Mouse (Mus musculus): ENCODE data around the gene Cdc42se2. TPM values are rescaled to one million over a fixed set of nuclear protein-coding genes. Genes with fewer than 3 reads are reported as not detected.

Cdc42se2 gene
- 85.5 TPM for polyA plus RNA-seq (2014; fragmentation: Illumina TruSeq; extraction: RNeasy Lipid Tissue Mini Kit (QIAGEN cat#74804); ENCODE audit: low read depth, low replicate concordance)

DNA sequence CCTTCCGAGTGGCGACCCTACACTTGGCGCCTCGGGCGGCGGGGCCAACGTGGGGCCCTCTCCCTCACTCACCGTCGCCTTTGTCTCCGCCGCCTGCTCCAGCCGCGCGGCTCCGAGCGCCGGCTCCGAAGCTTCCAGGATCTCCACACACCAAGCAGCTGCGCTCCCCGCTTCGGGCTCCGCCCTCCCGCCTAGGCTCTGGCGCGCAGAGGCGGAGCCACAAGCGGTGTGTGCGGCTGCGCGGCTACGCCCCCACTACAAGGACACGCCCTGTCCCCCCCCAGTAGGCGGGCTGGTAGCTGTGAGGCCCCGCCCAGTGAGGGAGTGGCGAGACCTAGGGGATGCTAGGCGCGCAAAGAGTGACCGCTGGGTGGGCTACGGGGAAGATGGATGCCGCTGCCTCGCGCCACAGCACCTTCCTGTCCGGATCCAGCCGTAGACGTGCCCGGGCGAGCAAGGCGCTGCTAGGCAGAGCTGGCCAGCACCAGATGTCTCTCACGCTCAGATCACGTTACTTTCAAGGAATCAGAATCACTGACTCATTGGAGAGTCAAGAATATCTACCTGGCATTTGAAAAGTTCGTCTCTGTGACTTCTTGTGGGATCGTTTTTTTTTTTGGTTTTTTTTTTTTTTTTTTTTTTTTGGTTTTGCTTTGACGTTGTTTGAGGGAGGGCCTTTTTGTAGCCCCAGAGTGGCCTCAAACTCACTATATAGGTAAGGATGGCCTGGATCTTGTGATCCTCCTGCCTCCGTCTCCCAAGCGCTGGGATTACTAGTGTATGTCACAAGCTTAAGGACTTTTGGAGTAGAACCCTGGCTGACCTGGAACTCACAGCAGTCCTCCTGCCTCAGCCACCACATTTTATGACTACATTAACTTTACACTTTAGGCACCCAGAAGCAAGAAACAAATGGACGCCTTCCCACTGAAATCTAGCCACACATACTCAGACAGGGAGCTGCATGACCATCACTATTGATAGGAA, at the start of gene Cdc42se2:
TSS of gene Cdc42se2 (minus strand) at position 188 of the 987 bp plus-strand sequence.

Other genes with a start within 250 kb of the Cdc42se2 start
- 2.9 TPM for gene Lyrm7, start 73.2 kb upstream of the Cdc42se2 start, polyA plus RNA-seq (2014; fragmentation: Illumina TruSeq; extraction: RNeasy Lipid Tissue Mini Kit (QIAGEN cat#74804); ENCODE audit: low read depth, low replicate concordance)
- gene Hint1, start 78.7 kb upstream of the Cdc42se2 start, polyA plus RNA-seq (2014; fragmentation: Illumina TruSeq; extraction: RNeasy Lipid Tissue Mini Kit (QIAGEN cat#74804); ENCODE audit: low read depth, low replicate concordance), result 375 TPM
- 2,148 TPM for gene Gpx3, start 114.8 kb upstream of the Cdc42se2 start, polyA plus RNA-seq (2014; fragmentation: Illumina TruSeq; extraction: RNeasy Lipid Tissue Mini Kit (QIAGEN cat#74804); ENCODE audit: low read depth, low replicate concordance)
- 33.6 TPM for gene Tnip1, start 175.2 kb upstream of the Cdc42se2 start, polyA plus RNA-seq (2014; fragmentation: Illumina TruSeq; extraction: RNeasy Lipid Tissue Mini Kit (QIAGEN cat#74804); ENCODE audit: low read depth, low replicate concordance)
- 193 TPM for gene Anxa6, start 245.8 kb upstream of the Cdc42se2 start, polyA plus RNA-seq (2014; fragmentation: Illumina TruSeq; extraction: RNeasy Lipid Tissue Mini Kit (QIAGEN cat#74804); ENCODE audit: low read depth, low replicate concordance)

Measured in adipose tissue, adult 10 weeks (tissue).